Mouse (Mus musculus): ENCODE measurements around the gene Scml4. TPM values are rescaled to one million over a fixed set of nuclear protein-coding genes. Genes with fewer than 3 reads are reported as not detected.

Scml4 gene
- polyA plus RNA-seq, 1 experiment from 2014 or later, result 1.4 TPM

DNA sequence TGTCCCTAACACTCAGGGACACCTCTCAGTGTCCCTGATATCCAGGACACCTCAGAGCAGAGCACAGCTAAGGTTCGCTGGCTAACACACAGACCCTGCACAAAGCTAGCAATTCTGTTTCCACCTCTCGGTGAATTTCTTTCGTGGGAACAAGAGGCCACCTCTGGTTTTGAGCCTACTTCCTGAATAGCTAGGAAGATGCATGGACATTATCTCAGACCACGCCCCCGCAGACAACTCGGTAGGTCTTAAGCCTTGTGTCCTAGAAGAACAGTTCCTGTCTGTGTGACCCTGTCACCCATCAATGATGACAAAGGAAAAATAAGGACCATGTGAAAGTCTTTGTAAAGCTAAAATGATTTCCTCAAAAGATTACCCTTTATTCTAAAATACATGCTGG, 54.0 kb downstream of the Scml4 start:
- DNase-seq (ENCODE audit: low spot score) (no peak), ATAC-seq (replicated peaks; ENCODE audit: low FRiP score) (no peak)
- 62% methylated on average over 6 of the region's 6 CpGs for WGBS

DNA sequence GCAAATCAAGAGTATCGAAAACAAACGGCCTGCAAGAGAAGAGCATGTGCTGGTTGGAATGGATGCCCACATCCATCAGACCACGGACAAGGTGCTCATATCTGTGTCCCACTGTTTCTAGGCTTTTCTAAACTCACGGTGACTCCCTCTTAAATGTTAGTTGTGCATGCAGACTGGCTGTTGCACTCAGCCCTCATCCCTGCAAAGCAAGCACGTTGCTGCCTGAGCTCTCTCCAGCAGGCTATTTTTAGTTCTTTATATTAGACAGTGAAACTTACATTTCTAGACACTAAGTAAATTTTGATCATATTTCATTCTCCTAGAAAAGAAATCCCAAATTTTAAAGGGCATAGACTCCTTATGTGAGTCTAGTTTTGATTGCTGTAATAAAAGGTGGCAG, 57.2 kb downstream of the Scml4 start:
- Histone ChIP-seq H3K27me3 (ENCODE audit: control insufficient read depth, insufficient read depth, low read length) (no peaks in the 10 kb centered on the region), H3K4me2 (ENCODE audit: low read depth, low read length, severe bottlenecking) (no peak overlapping the region), H3K9ac (ENCODE audit: low read length) (no peak overlapping the region), H3K9me3 (ENCODE audit: control insufficient read depth, low read length) (no peaks in the 10 kb centered on the region), H3K4me1 (replicated peaks; ENCODE audit: control insufficient read depth, insufficient read depth, low read length) (no peaks in the 10 kb centered on the region), H3K4me3 (ENCODE audit: low read depth, low read length) (no peak overlapping the region), H3K36me3 (ENCODE audit: control insufficient read depth, insufficient read depth, low read length) (no peaks in the 10 kb centered on the region), H3K27ac (ENCODE audit: low read depth, low read length) (no peak overlapping the region)
- ATAC-seq (replicated peaks; ENCODE audit: low FRiP score) (no peak), DNase-seq (ENCODE audit: low spot score) (peak; percentile 4)
- 86% methylated on average over 5 of the region's 5 CpGs for WGBS

More for the DNA sequence above, 54.0 kb downstream of the Scml4 start:
- Histone ChIP-seq H3K4me2 (ENCODE audit: low read depth, low read length, severe bottlenecking) (no peak overlapping the region), H3K4me3 (ENCODE audit: low read depth, low read length) (no peak overlapping the region), H3K27me3 (ENCODE audit: control insufficient read depth, insufficient read depth, low read length) (no peaks in the 10 kb centered on the region), H3K9me3 (ENCODE audit: control insufficient read depth, low read length) (no peaks in the 10 kb centered on the region), H3K9ac (ENCODE audit: low read length) (no peak overlapping the region), H3K27ac (ENCODE audit: low read depth, low read length) (no peak overlapping the region), H3K4me1 (replicated peaks; ENCODE audit: control insufficient read depth, insufficient read depth, low read length) (no peaks in the 10 kb centered on the region), H3K36me3 (ENCODE audit: control insufficient read depth, insufficient read depth, low read length) (no peaks in the 10 kb centered on the region)

DNA sequence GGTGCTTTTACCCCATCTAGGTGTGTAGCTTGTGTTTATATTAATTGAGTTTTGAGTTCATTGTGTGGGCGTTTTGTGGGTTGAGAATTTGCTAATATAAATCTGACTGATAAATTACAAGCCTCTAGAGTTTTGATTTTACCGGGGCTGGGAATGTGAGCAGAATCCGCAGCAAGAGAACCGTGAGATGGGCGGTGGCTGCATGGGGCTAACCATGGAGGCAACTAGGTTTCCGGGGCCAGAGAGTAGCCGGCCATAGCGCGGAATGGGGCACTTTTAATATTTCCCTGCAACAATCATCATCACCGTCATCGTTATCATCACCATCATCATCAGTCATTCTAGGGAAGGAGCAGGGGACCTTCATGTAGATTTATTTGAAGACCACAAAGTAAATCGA, 59.6 kb downstream of the Scml4 start:
- Histone ChIP-seq H3K4me1 (replicated peaks; ENCODE audit: control insufficient read depth, insufficient read depth, low read length) (no peaks in the 10 kb centered on the region), H3K4me3 (ENCODE audit: low read depth, low read length) (no peak overlapping the region), H3K27ac (ENCODE audit: low read depth, low read length) (no peak overlapping the region), H3K9ac (ENCODE audit: low read length) (no peak overlapping the region), H3K36me3 (ENCODE audit: control insufficient read depth, insufficient read depth, low read length) (no peaks in the 10 kb centered on the region), H3K27me3 (ENCODE audit: control insufficient read depth, insufficient read depth, low read length) (no peaks in the 10 kb centered on the region), H3K9me3 (ENCODE audit: control insufficient read depth, low read length) (no peaks in the 10 kb centered on the region), H3K4me2 (ENCODE audit: low read depth, low read length, severe bottlenecking) (no peak overlapping the region)
- DNase-seq (ENCODE audit: low spot score) (peak; percentile 6), ATAC-seq (replicated peaks; ENCODE audit: low FRiP score) (no peak)
- 94% methylated on average over 12 of the region's 12 CpGs for WGBS

DNA sequence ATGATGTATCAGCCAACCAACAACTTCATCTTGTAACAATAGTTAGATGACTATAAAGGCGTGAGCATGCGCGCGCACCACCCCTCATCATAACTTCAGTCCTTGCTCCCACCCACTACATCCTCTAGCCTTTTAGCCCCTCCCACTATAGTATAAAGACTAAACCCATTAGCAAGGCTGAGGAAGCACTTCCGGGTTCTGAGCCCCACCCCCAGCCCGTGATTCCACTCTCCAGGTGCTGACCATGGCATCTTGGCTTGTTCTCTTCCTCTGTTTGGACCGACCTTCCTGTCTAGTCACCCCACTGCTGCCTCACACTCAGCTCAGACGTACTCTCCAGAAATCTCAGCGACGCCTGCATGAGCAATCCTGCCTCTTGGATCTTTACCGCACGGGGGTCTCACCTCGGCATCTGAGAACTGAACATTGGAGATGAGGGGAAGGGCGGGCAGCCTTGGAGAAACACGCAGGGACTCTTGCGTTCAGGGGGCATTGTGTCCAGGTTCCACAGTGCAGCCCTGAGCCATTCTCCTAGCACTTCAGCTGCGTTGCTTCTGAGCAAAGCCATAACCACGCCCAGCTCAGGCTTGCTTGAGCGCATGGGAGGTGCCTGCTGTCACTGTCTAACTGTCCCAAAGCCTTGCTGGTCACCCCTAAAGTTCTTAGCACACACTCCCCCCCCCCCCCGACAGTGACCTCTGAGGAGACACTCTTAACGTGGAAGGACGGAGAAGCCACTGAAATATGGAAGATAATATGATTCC, 65.1 kb downstream of the Scml4 start:
- H3K4me2 ChIP-seq (ENCODE audit: low read depth, low read length, severe bottlenecking), result no peak overlapping the region
- no peak overlapping the region for H3K4me3 ChIP-seq (ENCODE audit: low read depth, low read length)
- ATAC-seq (replicated peaks; ENCODE audit: low FRiP score) (no peak), DNase-seq (ENCODE audit: low spot score) (peak; percentile 38)
- no peak overlapping the region for H3K27ac ChIP-seq (ENCODE audit: low read depth, low read length)
- no peaks in the 10 kb centered on the region for H3K9me3 ChIP-seq (ENCODE audit: control insufficient read depth, low read length)
- H3K9ac ChIP-seq (ENCODE audit: low read length), result no peak overlapping the region
- no peaks in the 10 kb centered on the region for H3K36me3 ChIP-seq (ENCODE audit: control insufficient read depth, insufficient read depth, low read length)
- no peaks in the 10 kb centered on the region for H3K27me3 ChIP-seq (ENCODE audit: control insufficient read depth, insufficient read depth, low read length)
- WGBS, result 77% methylated on average over 22 of the region's 22 CpGs
- H3K4me1 ChIP-seq (replicated peaks; ENCODE audit: control insufficient read depth, insufficient read depth, low read length), result no peaks in the 10 kb centered on the region

DNA sequence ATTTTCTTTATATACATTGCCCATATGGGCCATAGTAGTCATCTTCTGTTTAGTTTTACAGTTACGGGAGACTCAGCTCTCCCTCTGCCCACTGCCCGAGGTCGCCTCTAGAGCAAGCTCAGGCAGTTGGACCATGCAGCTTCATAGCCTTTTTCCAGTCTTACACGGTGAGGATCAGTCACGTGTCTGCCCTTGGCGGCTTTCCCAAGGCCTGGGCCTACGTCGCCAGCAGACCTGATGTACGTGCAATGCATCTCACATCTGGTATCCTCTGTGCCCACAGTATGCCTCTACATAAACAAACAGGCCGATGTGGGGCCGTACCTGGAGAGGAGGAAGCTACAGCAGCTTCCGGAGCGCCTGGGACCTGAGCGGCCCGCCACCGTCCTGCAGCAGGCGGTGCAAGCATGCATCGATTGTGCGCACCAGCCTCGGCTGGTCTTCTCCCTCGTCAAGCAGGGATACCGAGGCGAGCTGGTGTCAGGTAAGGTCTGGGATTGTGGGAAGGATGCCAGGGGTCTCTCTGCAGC, 70.0 kb downstream of the Scml4 start:
- no peak overlapping the region for H3K27ac ChIP-seq (ENCODE audit: low read depth, low read length)
- H3K9ac ChIP-seq (ENCODE audit: low read length), result no peak overlapping the region
- H3K9me3 ChIP-seq (ENCODE audit: control insufficient read depth, low read length), result no peaks in the 10 kb centered on the region
- no peaks in the 10 kb centered on the region for H3K27me3 ChIP-seq (ENCODE audit: control insufficient read depth, insufficient read depth, low read length)
- no peaks in the 10 kb centered on the region for H3K36me3 ChIP-seq (ENCODE audit: control insufficient read depth, insufficient read depth, low read length)
- H3K4me3 ChIP-seq (ENCODE audit: low read depth, low read length), result no peak overlapping the region
- 91% methylated on average over 23 of the region's 23 CpGs for WGBS
- H3K4me1 ChIP-seq (replicated peaks; ENCODE audit: control insufficient read depth, insufficient read depth, low read length), result no peaks in the 10 kb centered on the region
- ATAC-seq (replicated peaks; ENCODE audit: low FRiP score) (no peak), DNase-seq (ENCODE audit: low spot score) (no peak)
- H3K4me2 ChIP-seq (ENCODE audit: low read depth, low read length, severe bottlenecking), result no peak overlapping the region

DNA sequence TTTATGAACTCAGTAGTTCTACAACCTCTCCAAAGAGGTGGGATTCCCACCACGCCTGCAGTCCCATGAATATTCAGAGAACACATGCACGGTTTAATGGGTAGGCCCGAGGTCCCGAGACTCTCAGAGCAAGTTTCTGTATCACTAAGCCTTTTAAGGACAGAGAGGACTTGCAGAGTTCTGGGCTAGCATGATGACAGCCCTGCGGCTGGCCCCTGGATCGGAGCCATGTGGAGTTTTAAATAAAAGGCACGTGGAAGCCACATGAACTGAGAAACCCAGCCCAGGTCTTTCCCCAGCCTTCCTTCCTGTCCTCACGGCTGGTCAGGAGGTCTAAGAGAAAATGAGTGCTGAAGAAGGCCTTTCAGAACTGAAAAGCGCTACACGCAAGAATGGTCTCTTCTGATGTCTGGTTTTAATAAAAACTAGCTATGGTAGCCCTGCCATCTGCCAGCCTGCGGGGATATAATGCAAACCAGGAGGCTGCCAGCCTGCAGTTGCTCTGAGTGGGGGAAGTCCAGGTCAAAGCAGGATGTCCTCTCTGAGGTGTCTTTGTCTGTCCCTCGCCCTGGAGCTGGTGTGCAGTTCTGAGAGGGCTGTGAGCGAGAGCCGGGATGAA, 72.8 kb downstream of the Scml4 start:
- DNase-seq (ENCODE audit: low spot score), result peak; percentile 51
- no peak overlapping the region for H3K4me3 ChIP-seq (ENCODE audit: low read depth, low read length)
- H3K4me1 ChIP-seq (replicated peaks; ENCODE audit: control insufficient read depth, insufficient read depth, low read length), result no peaks in the 10 kb centered on the region
- ATAC-seq (replicated peaks; ENCODE audit: low FRiP score), result no peak
- H3K27ac ChIP-seq (ENCODE audit: low read depth, low read length), result no peak overlapping the region
- no peak overlapping the region for H3K4me2 ChIP-seq (ENCODE audit: low read depth, low read length, severe bottlenecking)
- no peaks in the 10 kb centered on the region for H3K36me3 ChIP-seq (ENCODE audit: control insufficient read depth, insufficient read depth, low read length)
- no peaks in the 10 kb centered on the region for H3K27me3 ChIP-seq (ENCODE audit: control insufficient read depth, insufficient read depth, low read length)
- H3K9me3 ChIP-seq (ENCODE audit: control insufficient read depth, low read length), result no peaks in the 10 kb centered on the region
- WGBS, result 71% methylated on average over 14 of the region's 14 CpGs
- no peak overlapping the region for H3K9ac ChIP-seq (ENCODE audit: low read length)

DNA sequence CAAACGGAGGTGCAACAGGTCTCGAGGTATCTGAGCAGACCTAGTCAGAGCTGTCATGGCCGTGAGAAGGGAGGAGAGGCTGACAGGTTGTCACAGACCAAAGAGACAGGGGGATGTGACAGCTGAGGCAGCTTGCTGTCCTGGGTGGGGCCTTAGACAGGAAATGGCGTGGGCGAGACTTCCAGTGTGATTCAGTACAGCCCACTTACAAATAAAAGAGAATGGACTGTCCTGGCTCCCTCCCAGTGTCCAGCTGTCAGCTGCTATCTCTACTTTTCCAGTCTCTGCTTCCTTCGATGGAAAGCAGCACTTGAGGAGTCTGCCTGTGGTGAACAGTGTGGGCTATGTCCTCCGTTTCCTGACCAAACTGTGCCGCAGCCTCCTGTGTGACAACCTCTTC, 74.5 kb downstream of the Scml4 start:
- Histone ChIP-seq H3K9ac (ENCODE audit: low read length) (no peak overlapping the region), H3K36me3 (ENCODE audit: control insufficient read depth, insufficient read depth, low read length) (no peaks in the 10 kb centered on the region), H3K9me3 (ENCODE audit: control insufficient read depth, low read length) (no peaks in the 10 kb centered on the region), H3K4me2 (ENCODE audit: low read depth, low read length, severe bottlenecking) (no peak overlapping the region), H3K27me3 (ENCODE audit: control insufficient read depth, insufficient read depth, low read length) (no peaks in the 10 kb centered on the region), H3K4me1 (replicated peaks; ENCODE audit: control insufficient read depth, insufficient read depth, low read length) (no peaks in the 10 kb centered on the region), H3K27ac (ENCODE audit: low read depth, low read length) (no peak overlapping the region), H3K4me3 (ENCODE audit: low read depth, low read length) (no peak overlapping the region)
- 81% methylated on average over 8 of the region's 8 CpGs for WGBS
- ATAC-seq (replicated peaks; ENCODE audit: low FRiP score) (no peak), DNase-seq (ENCODE audit: low spot score) (no peak)

DNA sequence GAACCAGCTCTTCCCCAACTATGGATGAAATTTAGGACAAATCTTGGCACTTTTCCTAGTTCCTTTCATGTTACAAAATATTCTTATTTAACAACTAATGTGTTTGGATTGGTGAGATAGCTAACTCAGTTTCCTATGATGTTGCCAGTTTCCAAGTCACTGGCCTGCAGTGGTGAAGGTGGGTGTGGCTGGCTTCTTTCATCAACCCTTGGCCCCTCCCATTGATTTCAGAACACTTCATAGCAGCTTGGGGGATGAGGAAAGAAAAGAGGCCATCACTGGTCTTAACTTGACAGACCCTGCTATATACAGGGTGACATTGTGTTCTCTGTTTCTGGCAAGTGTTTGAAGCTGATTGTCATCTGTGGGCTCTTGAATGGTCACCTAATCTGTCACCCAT, 76.0 kb downstream of the Scml4 start:
- Histone ChIP-seq H3K4me3 (ENCODE audit: low read depth, low read length) (no peak overlapping the region), H3K9me3 (ENCODE audit: control insufficient read depth, low read length) (no peaks in the 10 kb centered on the region), H3K4me2 (ENCODE audit: low read depth, low read length, severe bottlenecking) (no peak overlapping the region), H3K27ac (ENCODE audit: low read depth, low read length) (no peak overlapping the region), H3K9ac (ENCODE audit: low read length) (no peak overlapping the region), H3K27me3 (ENCODE audit: control insufficient read depth, insufficient read depth, low read length) (no peaks in the 10 kb centered on the region), H3K36me3 (ENCODE audit: control insufficient read depth, insufficient read depth, low read length) (no peaks in the 10 kb centered on the region), H3K4me1 (replicated peaks; ENCODE audit: control insufficient read depth, insufficient read depth, low read length) (0 out of 2 replicates have a peak, but pooled peaks cover under 1% of the 10 kb centered on the region)
- ATAC-seq (replicated peaks; ENCODE audit: low FRiP score) (no peak), DNase-seq (ENCODE audit: low spot score) (no peak)

DNA sequence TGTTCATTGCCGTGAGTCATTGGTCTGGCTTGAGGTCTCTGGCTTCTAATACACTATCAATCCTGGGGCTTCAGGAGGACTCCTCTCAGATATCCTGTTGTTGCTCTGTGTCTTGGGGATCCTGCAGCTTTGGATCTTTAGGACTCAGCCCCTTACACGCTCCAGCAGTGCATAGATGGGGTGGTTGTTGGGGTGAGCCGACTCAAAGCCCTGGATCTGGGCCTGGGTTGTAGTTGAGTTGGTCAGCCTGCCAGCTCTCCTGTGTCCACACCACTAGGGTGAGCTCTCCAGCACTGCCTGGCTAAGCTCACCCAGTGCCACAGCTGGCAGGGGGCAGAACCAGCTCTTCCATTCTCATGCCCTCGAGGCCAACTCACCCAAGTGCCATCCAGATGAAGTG, 78.2 kb downstream of the Scml4 start:
- ATAC-seq (replicated peaks; ENCODE audit: low FRiP score) (no peak), DNase-seq (ENCODE audit: low spot score) (no peak)
- WGBS, result 90% methylated on average over 4 of the region's 4 CpGs
- Histone ChIP-seq H3K27ac (ENCODE audit: low read depth, low read length) (no peak overlapping the region), H3K36me3 (ENCODE audit: control insufficient read depth, insufficient read depth, low read length) (no peaks in the 10 kb centered on the region), H3K27me3 (ENCODE audit: control insufficient read depth, insufficient read depth, low read length) (no peaks in the 10 kb centered on the region), H3K4me1 (replicated peaks; ENCODE audit: control insufficient read depth, insufficient read depth, low read length) (0 out of 2 replicates have a peak, but pooled peaks cover 3% of the 10 kb centered on the region), H3K9me3 (ENCODE audit: control insufficient read depth, low read length) (no peaks in the 10 kb centered on the region), H3K4me2 (ENCODE audit: low read depth, low read length, severe bottlenecking) (no peak overlapping the region), H3K4me3 (ENCODE audit: low read depth, low read length) (no peak overlapping the region), H3K9ac (ENCODE audit: low read length) (no peak overlapping the region)

All from forebrain, embryonic 11.5 days (tissue).